Mouse (Mus musculus): ENCODE measurements around the gene Bcdin3d.

The Bcdin3d gene

DNA sequence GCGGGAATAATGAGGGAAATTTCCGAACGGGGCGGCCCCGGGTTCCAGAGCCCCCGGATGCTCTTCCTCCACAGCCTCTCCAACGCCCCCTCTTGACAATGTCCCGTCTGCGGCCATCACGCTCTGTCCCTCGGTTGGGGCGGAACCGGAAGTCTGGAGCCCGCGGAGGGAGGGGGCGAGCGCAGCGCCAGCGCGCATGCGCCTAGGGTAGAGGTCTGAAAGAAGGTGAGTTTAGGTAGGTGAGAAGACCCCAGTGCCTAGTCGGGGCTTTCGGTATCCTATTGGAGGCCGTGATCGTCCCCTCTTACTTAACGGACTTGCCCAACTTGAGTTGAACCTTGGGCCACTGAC is at the start of gene Bcdin3d:
Gene Bcdin3d, minus strand, starts transcription at position 155 of the 351 bp plus-strand sequence.
- in situ Hi-C loops (cut with MboI): no loop called here

DNA sequence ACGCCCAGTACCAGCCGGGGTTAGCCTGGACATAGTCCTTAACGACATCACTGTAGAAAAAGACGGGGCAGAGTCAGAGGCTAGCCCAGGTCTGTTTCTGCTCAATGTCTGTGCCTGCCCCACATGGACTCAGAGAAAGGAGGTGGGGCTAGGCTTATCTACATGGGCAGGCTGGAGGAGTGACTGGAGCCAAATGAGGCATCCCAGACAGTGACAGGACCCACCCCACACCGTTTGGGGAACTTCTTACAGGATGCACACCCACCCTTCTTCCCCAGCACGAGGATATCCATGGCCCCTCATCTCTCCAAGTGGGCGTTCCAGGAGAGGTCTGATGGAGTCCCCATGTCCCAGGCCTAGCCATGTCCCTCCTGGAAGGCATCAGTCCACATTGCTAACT is 45.8 kb upstream of the Bcdin3d start:
- in situ Hi-C loops (cut with MboI): no loop called here

DNA sequence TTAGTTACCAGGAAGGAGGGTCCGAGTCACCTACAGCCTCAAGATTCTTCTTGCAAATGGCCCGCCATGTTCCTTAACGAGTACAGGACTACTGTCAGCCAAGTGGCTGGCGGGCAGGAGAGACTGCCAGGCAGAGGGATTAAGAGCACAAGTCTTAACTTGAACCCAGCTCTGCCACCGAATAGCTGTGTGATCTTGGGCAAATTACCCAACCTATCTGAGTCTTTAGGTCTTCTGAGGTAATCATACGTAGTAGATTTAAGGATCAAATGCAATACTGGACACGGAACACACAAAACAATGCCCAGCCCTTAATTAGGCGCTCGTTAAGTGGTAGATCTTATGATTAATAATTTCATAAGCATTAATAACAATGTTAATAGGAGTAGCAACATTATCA is 45.1 kb upstream of the Bcdin3d start:
- in situ Hi-C loops (cut with MboI): no loop called here

DNA sequence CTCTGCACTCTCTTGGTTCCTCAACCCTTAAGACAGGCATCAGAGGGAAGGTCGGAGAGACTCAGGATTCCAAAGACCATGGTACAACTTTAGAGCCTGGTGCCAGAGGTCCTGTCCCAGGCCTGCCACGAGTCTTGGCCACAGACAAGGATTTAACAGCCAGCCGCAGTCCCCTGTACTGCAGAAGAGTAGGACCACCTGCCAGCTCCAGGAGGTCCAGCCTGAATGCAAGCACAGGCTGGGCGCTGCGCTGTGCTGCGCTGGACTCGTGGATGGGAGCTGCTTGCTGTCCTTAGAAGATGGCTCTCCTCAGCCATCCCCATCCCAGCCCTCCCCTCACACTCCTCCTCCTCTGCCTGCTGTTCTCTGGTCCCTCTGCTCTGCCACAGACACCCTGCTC is 43.2 kb upstream of the Bcdin3d start:
- in situ Hi-C loops (cut with MboI): no loop called here

DNA sequence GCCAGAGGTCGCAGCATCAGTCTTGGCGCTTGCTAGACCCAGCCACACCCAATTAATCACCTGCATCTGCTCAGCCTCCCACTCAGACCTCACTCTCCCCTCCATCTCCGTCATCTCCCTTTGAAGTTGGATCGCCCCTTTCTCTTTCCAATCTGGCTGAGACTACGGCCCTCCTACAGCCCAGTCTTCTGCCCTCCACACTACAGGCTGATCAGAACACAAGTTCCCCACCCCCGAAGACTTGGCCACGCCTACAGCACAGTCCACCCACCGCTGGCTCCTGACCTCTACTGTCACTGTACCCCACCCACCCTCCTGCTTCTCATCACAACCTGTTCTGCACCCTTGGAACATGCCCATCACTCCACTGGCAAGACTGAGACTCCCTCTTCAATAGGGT is 42.2 kb upstream of the Bcdin3d start:
- in situ Hi-C loops (cut with MboI): no loop called here

DNA sequence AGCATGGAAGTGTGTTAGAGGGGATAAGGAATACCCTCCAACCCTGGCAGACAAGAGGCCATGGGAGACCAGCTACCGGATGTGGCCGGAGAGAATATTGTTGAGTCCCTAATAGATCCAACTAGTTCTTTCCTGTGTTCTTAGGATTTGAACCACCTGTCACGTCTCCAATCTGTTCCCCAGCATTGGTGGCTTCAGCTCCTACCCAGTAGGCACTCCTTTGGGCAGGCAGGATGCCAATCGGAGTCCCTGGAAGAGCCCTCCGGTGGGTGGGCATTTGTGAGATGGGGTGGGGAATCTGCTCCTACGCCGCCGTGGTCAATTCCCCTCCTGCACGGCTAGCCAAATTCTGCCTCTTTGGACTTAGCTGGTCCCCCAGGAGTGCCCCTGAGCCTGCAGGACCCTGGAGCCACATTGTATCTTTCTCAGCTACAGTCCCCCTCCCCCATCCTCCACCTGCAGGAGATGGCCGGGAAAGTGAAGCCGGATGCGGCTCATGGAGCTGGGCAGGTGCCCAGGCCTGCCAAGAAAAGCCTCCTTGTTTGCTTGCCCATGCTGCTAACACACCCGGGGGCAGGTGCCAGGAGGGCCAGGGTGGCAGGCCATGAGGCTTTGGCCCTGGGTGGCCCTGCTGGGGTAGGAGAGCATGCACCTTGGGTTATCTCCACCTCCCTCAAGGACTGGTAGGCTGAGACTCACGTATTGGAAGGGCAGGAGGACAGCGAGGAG is 37.4 kb upstream of the Bcdin3d start:
- in situ Hi-C loops (cut with MboI): no loop called here

DNA sequence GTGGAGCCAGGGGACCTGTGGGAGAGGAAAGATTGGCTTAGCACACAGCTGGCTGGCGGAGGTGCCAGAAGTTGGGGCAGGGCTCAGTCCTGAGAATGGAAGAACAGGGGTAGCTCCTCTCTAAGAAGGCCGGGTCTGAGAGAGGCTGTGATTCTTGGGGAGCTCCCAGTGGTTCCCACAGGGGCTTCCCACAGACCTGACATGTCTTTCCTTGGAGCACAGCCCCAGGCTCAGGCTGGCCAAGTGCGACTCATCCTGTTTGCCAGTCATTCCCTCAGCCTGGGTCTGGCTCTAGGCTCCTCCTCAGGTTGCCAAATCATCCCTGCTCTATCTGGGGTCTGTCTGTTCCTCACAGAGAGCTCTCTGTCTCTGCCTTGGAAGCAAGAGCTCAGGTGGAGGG is 36.1 kb upstream of the Bcdin3d start:
- in situ Hi-C loops (cut with MboI): no loop called here

DNA sequence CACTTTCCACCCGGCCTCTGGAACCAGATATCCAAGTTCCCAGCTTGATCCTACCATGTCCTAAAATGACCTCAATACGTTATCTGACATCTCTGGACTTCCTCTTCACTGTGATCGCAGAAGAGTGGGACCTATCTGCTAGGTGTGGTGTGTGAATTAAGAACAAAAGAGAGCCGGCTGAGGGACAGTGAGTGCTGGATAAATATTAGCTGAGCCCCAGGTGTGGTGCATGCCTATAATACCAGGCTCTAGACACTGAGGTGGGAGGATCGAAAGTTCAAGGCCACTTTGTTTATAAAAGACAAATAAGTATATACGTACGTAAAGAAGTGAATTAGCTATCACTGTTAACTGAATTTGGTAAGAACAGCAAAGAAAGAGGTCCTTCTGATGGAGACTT is 35.3 kb upstream of the Bcdin3d start:
- in situ Hi-C loops (cut with MboI): no loop called here

DNA sequence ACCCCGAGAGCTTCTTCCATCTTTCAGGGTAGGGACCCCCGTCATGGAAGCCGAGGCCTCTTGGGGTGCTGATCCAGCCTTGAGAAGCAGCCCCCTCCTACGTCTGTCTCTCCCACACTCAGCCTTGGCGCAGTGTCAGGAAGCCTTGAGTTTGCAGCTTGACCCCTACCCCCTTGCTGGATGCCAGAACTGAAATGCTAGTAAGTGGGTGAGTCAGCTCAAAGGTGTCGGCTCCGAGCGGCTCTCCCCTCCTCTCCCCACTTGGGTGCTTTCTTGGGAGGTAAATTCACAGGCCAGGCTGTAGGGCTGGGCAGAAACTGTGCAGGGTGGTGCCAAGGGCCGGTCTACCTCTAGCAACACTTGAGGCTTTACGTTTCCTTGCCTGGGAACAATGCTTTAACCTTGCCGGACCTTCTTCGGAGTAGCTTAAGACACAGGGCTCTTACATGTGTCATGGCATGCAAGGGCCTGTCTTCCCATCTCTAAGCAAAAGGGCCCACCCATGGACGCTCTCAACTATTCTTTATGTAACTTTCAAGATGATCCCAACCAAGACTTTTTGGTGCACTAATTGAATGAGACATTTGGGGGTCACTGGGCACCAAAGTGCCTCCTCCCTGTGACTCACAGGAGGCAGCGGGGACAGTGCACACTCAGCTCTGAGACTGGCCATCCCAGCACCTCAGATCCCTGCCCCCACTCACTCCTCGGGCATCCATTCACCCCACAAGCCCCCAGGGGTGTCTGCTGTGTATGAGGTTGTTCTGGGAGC is 31.0 kb upstream of the Bcdin3d start:
- in situ Hi-C loops (cut with MboI): no loop called here

DNA sequence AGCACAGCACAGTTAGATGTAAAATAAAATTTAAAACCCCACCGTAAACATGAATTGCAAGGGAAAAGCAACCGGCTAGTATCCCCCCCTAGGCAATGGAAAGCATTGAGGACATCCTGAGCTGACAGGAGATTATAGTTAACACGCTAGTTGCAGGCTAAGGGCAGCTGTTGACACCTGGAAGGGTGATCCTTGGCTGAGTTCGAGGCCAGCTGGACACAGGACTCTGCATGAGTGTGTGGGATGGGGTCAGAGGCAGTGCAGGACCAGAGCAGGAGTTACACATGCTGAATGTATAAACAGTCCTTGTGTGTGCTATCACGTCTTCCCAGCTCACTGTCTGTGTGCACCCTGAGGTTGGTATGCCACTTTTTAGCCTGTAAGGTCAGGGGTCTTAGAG is 28.7 kb upstream of the Bcdin3d start:
- in situ Hi-C loops (cut with MboI): no loop called here

DNA sequence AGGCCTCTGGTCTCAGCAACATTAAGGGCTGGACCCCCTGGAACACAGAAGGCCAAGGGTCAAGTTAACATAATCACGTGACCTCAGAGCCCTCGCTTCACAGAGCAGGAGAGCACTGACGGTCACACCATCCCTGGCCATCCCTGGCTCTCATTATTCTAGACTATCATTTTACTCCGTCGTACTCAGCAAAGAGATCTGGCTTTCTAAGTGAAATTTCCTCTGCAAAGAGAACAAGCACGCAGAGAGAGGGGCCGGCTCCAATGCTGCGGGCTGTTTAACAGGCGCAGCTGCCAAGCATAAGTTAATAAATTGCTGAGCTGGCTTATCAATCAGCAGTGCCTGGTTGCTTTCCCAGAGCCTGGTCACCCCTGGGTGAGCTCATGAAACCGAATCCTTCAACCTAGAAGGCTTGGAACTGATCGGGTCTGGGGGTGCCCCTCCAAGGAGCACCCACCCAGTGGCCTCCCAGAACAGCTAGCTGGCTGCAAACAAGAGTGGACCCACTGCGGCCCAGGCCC is 27.8 kb upstream of the Bcdin3d start:
- in situ Hi-C loops (cut with MboI): no loop called here

DNA sequence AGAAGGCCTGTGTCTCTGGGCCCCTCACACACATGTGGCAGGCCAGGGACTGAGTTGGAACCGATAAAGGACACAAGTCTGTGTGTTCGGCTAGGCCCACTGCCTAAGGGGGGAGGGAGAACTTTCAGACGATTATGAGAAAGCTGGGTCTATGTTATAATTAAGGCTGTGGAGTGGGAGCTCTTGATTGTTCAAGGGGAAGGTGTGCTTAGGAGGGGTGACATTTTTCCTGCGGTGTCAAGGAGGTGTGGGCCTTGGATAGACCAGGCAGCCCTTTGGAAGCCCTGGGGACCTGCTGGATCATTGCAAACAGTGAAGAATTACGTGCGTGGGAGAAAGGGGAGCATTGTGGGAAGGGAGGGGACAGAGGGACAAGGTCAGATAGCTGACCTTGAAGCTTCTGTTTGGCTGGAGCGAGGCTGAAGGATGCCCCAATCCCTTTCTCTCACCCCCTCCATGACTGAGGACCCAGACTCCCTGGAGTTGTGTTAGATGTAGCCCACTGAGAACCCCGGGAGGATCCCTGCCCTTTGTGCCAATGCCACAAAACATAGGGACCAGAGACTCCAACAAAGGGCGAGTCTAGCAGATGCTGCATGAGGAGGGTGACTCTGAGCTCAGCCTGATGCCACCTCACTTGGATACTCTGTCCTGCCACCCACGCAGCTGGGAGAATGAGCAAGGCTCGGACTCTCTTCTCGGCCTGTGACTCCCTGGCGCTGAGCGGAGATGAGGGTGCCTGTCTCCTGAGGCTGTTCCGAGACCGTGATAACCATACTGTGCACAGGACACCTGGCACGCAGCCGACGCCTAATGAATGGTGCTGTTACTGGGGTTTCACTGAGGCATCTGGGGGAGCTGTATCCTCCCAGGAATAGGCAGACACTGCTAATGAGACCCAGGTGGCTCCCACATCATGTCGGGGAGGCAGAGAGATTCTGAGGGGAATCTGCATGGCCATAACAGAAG is 27.0 kb upstream of the Bcdin3d start:
- in situ Hi-C loops (cut with MboI): no loop called here

DNA sequence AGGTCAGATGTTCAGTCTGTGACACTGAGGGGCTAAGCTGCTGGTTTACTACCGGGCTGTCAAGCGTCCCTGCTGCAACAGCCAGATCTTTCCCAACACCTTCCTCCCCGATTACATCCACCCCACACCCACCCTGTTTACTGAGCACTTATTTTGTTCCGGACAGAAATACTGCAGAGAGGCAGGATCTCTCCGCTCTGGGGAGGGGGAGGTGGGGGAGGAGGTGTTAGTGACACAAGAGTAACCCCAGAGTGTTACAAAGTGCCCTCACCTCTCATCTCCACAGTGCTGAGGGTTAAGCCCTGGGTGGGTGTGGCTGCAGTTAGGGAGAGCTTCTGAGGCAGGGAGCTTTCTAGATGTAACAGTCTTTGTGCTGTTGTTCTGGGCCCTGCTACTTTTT is 25.8 kb upstream of the Bcdin3d start:
- in situ Hi-C loops (cut with MboI): no loop called here

DNA sequence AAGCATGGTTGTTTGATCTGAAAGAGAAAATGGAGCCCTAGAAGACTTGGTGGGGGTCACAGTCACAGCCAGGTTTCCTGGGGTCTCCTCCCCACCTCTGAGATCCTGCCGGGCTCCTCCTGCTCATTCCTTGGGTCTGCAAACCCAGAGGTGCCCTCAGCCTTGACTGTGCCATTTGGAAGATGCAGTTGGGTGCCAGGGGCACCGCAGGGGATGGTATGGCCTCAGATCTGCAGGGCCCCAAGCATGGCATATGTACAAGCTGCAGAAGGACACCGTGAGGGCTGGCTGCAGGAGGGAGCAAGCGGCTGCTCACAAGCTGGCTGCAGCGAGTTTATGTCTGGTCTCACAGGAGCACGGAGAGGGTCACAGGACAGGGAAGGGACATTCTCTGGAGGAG is 25.2 kb upstream of the Bcdin3d start:
- in situ Hi-C loops (cut with MboI): no loop called here

DNA sequence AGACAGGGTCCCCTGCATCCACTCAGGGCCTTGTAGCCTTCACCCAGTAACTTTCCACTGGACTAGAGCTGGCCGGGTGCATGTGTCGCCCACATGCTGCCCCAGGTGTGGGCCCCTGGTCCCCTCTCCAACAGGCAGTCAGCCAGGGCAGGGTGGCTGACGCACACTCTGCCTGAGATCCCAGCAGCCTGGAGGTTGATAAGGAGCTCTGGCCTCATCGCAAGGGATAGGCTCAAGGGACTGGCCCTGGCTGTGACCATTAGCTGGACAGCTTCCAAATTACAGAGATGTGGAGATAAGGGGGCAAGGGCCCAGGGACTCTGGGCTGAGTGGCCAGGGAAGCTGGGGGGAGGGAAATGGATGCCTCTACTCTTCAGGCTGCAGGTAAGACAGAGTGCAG is 24.3 kb upstream of the Bcdin3d start:
- in situ Hi-C loops (cut with MboI): no loop called here

DNA sequence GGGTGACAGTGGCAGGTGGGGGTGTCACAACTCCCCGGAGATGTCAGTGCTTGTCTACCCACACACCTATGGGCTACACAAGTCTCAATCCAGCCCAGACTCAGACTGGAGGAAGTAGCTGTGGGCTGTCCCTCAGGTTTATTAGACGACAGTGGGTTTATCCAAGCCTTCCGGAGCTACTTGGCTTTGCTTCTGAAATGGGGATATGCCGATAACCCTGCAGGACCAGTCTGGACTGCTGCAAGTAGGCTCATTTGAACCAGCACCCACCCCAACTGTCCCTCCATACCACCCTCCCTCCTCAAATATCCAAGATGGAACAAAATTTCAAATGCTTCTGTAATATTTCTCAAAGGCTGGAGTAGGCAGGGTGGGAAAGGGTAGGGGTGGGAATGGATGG is 23.8 kb upstream of the Bcdin3d start:
- in situ Hi-C loops (cut with MboI): no loop called here

DNA sequence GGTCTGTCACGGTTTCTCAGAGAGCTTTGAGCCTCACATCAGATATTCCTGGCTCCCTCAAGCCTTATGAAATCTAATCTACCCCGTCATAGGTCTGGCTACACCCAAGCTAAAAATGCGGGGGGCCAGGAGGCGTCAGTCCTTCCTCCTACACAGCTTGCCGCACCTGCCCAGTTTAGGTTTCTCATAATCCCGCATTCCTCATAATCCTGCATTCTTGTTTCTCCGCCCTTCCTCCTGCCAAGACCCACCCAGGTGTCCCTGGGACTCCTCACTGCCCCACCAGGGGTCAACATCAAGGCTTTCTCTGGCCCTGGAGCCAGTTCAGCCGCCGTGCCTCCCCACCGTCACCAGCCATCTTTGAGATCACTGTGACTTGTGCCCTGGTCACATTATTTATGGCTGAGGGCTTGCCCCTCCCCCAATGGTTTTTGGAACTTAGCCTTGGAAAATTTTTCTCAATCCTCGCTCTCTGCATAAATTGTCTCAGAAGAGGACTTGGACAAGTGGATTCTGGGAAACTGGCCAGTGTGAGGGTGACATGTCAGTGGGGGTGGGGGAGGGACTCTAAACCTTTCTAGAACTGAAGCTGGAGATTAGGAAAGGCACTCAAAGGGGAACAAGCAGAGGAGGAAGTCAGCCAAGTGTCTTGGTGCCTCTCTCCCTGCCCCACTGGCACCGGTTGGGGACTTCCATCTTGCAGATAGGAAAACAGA is 23.2 kb upstream of the Bcdin3d start:
- in situ Hi-C loops (cut with MboI): no loop called here

DNA sequence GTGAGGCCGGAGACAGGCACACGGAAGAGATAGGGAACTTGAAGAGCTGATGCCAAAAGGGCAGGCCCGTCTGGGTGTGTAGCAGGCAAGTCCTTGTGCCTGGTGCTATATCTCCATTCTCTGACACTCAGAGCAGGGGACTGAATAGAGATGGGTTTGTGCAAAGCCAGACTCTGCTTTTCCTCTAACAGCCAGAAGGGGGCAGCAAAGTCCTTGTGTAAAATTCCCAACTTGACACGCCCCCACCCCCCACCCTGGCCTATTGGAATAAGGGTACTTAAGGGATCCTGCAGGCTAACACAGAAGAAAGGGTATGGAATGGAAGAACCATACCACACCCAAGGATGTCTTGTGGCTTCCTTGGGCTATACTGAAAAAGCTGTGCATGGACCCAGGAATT is 22.5 kb upstream of the Bcdin3d start:
- in situ Hi-C loops (cut with MboI): no loop called here

DNA sequence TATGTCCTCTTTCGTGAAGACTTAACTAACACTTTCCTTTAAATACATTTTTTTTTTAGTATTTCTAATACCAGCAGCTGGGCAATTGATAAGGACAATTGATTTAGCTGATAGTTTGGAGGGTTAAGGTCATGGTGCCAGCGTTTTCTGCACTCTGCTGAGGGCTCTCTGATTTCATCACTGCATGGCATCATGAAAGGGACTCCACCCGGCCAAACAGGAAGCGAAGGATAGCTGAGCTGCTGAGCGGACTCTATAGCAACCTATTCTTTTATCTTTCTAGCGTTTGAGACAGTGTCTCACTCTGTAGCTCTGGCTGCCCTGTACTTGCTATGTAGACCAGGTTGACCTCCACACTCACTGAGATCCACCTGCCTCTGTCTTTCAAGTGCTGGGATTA is 10.2 kb upstream of the Bcdin3d start:
- in situ Hi-C loops (cut with MboI): no loop called here

DNA sequence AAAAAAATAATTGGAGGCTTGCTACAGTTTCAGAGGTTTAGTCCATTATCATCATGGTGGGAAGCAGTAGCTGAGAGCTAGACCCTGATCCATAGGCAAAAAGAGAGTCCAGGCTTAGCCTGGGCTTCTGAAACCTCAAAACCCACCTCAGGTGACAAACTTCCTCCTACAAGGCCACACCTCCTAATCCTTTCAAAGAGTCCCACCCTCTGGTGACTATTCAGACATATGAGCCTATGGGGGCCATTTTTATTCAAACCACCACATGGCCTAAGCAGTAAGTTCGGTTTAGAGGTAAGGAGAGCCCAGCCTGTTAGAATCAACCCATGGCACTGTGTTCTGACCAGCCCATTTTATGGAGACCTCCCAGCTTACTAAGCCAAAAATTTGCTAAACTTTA is 1.3 kb upstream of the Bcdin3d start:
- in situ Hi-C loops (cut with MboI): no loop called here

DNA sequence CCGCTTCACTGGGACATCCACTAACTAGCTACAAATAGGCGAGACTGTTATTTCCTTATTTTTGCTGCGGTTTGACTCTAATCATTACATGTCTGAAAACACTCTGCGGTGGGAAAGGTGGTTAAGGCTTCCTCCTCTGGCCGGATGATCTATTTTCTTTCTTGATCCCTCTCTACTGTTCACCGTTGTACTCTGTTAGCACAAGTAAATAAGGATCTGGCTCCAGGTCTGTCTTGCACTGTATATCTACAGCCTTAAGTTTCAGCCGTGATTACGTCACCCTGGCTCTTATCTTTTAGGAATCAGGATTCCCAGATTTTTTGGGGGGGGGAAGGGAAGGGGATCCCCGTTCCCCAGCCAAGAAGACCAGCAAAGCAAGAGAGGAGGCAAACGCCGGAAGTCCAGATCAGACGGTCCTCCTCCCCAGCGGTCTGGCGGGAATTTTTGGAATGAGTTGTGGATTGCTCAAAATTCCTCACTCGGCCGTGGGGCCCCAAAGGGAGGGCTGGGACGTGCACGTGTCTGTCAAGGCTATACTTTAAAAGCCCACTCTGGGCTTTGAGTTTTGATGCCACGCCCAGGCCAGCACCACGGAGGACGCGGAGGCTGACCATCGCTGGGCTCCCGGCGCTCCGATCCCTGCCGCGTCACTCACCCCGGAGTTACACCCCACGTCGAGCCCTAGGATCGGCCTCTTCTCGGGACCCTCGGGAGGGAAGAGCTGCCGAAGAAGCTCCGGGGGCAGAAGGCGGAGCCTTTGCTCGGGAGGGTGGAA is 542 bp downstream of the Bcdin3d start:
- in situ Hi-C loops (cut with MboI): no loop called here

Data from mature B cell (primary cell).